Mouse (Mus musculus): Measurements from ENCODE around the gene Gm498.

The Gm498 gene

GRCm38 (mm10) chr7:143891146-143891545 lies 24.5 kb downstream of the Gm498 start:
- DNase-seq (ENCODE audit: extremely low spot score, low spot score): no peak

GRCm38 (mm10) chr7:143892361-143892760 lies 25.7 kb downstream of the Gm498 start:
- no peak for DNase-seq (ENCODE audit: extremely low spot score, low spot score)

- no peak for DNase-seq (ENCODE audit: extremely low spot score, low spot score)
Observed at GRCm38 (mm10) chr7:143900667-143901066, 34.0 kb downstream of the Gm498 start.

GRCm38 (mm10) chr7:143905176-143905575 lies 38.5 kb downstream of the Gm498 start:
- no peak for DNase-seq (ENCODE audit: extremely low spot score, low spot score)

DNA sequence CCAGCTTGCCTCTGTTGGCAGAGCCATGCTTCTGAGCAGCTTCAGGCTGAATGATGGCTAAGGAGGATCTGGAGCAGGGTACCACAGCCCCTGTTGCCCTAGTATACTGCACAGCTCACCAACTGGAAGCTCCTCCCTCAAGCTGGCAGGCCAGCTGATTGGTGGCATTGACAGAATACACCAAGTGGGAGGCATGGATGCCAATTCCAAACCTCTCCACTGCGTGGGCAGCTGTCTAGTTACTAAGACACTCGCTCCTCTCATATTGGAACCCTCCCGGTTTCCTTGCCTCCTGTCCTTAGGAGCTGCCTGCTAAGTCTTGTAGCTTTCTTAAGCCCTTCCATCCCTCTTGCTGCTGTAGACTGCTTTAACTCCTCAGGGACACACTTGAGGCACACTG lies 39.0 kb downstream of the Gm498 start:
- no peak for DNase-seq (ENCODE audit: extremely low spot score, low spot score)

DNA sequence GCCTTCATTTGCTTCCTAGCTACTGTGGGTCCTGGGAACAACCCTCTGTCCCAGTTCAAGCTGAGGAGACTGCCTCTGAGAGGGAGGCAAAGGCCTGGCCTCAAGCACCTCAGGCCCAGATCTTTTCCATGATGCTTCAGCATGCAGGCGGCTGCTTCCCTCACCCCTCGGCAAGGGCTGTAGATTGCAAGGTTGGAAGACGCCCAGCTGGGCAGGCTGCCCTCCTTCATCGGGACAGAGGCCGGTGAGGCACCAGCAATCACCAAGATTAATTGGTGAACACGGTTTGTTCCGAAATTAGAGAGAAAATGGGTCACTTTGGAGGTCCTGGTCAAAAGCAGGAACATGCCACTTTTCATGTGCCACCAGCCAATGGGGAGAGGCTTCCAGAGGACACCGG lies 47.0 kb downstream of the Gm498 start:
- no peak for DNase-seq (ENCODE audit: extremely low spot score, low spot score)

DNA sequence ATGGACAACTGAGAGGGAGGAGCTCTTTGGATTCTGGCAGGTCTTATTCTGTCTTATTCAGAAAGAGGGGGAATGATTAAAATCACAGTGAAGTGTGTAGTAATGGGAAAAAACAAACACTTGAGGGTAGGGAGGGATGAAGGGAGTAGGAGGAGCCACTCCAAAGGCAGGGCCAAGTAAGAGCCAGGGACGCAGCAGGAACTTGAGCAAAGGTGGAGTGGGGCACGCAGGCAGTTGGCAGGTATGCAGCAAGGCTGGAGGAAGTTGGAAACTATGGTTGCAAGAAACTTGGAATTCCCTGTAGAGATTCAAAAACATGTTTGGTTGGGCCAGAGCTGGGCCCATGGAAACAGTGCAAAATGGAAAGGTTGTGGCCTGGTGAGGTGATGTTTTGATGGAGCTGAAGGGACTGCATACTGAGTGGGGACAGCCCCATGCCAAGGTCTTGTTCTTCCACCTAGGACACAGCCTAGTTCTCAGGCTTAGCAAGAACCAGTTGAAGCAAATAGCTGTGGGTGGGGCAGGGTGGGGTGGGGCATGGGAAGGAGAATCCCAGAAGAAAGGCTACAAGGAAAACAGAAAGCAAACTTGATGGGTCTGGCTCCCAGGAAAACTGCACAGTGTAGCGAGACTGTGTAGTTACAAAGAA lies 52.5 kb downstream of the Gm498 start:
- DNase-seq (ENCODE audit: extremely low spot score, low spot score): no peak

DNA sequence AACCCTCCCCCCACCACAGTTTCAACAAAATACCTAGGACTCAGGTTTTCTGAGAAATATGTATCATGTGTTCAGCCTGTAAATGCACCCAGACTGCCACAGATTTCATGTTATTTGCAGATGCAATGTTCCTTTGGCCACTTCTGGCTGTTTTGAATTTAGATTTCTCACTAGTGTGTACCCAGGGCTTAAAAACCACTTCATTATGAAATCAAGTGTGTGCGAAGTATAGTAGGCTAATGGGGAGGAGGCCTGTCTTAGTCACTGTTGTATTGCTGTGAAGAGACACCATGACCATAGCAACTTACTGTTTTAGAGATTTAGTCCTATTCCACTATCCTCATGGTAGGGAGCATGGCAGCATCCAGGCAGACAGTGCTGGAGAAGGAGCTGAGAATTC lies 63.3 kb downstream of the Gm498 start:
- DNase-seq (ENCODE audit: extremely low spot score, low spot score): no peak

GRCm38 (mm10) chr7:143938647-143939046 lies 72.0 kb downstream of the Gm498 start:
- no peak for DNase-seq (ENCODE audit: extremely low spot score, low spot score)

GRCm38 (mm10) chr7:143939476-143939875 lies 72.8 kb downstream of the Gm498 start:
- no peak for DNase-seq (ENCODE audit: extremely low spot score, low spot score)

GRCm38 (mm10) chr7:143942941-143943691 lies 76.5 kb downstream of the Gm498 start:
- no peak for DNase-seq (ENCODE audit: extremely low spot score, low spot score)

DNA sequence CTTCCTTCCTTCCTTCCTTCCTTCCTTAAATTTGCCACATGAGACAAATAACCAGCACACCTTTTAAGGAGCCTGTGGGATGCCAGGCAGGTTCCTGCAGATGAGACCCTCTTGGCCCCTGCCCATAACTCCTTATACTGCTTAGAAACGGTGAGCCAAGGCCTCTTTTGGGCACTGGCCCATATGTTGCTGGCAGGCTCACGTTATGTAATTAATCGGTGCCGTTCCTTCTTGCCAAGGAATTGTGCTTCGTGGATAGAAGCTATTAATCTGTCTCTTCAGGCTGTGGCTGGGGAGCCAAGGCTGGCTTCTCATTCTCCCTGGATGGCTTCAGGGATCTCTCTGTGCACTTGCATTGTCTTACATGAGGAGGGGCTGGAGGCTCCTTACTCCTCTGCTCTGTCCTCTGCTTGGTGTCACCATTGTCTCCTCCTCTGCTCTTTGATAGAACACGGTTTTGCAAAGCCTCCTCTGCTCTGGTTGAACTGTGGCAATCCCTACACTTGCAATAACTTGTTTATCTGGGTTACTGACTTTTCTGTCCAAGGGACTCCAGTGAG lies 77.9 kb downstream of the Gm498 start:
- DNase-seq (ENCODE audit: extremely low spot score, low spot score): no peak
